Comparison of ENCODE assay signal across 14 mouse cellular contexts in genomic region chr14:48456305-48457092, GRCm38 (mm10). TPM values are rescaled to one million over a fixed set of nuclear protein-coding genes. Genes with fewer than 3 reads are reported as not detected.
DNase-seq lines count a peak whose midpoint lies in the region; ATAC-seq and TF ChIP-seq lines count a peak whose summit lies in the region.
"Had no signal": no experiment of that assay in that cellular context is flagged by ENCODE, and none has a peak within 500 bp of the region (broad histone marks: within the 10 kb centered on the region; RNA-seq: fewer than 3 reads in every experiment).

No protein-coding gene starts in this region.

- ATAC-seq in midbrain, embryonic 11.5 days (ENCODE audit: low FRiP score): peak; percentile 94
- ATAC-seq in monocyte, adult 5-6 weeks (replicated peaks; ENCODE audit: insufficient number of reproducible peaks, low FRiP score, low TSS enrichment, poor library complexity, severe bottlenecking): no peak

- H3K9me3 ChIP-seq in midbrain, embryonic 11.5 days (ENCODE audit: control insufficient read depth, low read length): no peaks in the 10 kb centered on the region
- H3K9me3 ChIP-seq: kidney, embryonic 15.5 days; liver, embryonic 13.5 days; megakaryocyte, embryonic 14.5 days had no signal

- DNase-seq in adrenal gland, adult 2 months: peak; percentile 19
- DNase-seq in adrenal gland, postnatal 10 days: no peak
- DNase-seq in embryo, embryonic 10 days (ENCODE audit: low spot score): peak; percentile 75
- DNase-seq in forelimb bud, embryonic 11.5 days (ENCODE audit: low read depth, low spot score): peak; percentile 20
- DNase-seq in midbrain, embryonic 11.5 days (ENCODE audit: low spot score, missing footprints): peak; percentile 92
- no peak for DNase-seq in lung, adult 2 months
- DNase-seq in gastrocnemius, postnatal 4 days (ENCODE audit: low spot score in 2 of 2): no peak
- DNase-seq: cerebellum, adult 8-10 months; layer of hippocampus, postnatal 36 days; liver, embryonic 13.5 days; thymus, postnatal 4 days had no signal

- peaks cover 2% of the 10 kb centered on the region; the same call in 1 of the 2 replicates for H3K36me3 ChIP-seq in midbrain, embryonic 11.5 days (ENCODE audit: control insufficient read depth, insufficient read depth, low read length)

- no peaks in the 10 kb centered on the region for H3K27me3 ChIP-seq in midbrain, embryonic 11.5 days (ENCODE audit: control insufficient read depth, insufficient read depth, low read length)
- H3K27me3 ChIP-seq: kidney, embryonic 15.5 days; liver, embryonic 13.5 days; megakaryocyte, embryonic 14.5 days had no signal

- H3K27ac ChIP-seq in midbrain, embryonic 11.5 days (ENCODE audit: low read depth, low read length): peak overlapping the region; percentile 36; the same call in 1 of the 2 replicates
- H3K27ac ChIP-seq: kidney, embryonic 15.5 days; liver, embryonic 13.5 days had no signal

- WGBS in midbrain, embryonic 11.5 days: 27% methylated on average over 12 of the region's 12 CpGs
- 86% methylated on average over 12 of the region's 12 CpGs for WGBS in lung, adult 2 months

- H3K4me3 ChIP-seq in midbrain, embryonic 11.5 days (ENCODE audit: low read depth, low read length): no peak overlapping the region
- no peak overlapping the region for H3K4me3 ChIP-seq in lung, adult 2 months (replicated peaks; ENCODE audit: extremely low read depth, low read depth, low read length)
- H3K4me3 ChIP-seq: kidney, embryonic 15.5 days; liver, embryonic 13.5 days; megakaryocyte, embryonic 14.5 days had no signal

- peaks cover 19% of the 10 kb centered on the region for H3K4me1 ChIP-seq in midbrain, embryonic 11.5 days (ENCODE audit: control insufficient read depth, insufficient read depth, low read length)
- H3K4me1 ChIP-seq in lung, adult 2 months (ENCODE audit: control insufficient read depth, insufficient read depth, low read length): peaks cover 2% of the 10 kb centered on the region; the same call in 1 of the 2 replicates

- TF ChIP-seq POLR2A in lung, adult 2 months (IDR thresholded peaks at IDR 0.05; ENCODE audit: borderline replicate concordance, extremely low read depth, low read depth, low read length): no peak

- H3K9ac ChIP-seq in midbrain, embryonic 11.5 days (ENCODE audit: low read length): no peak overlapping the region
- H3K9ac ChIP-seq: kidney, embryonic 15.5 days; liver, embryonic 13.5 days had no signal

- peak overlapping the region; percentile 30; the same call in 1 of the 2 replicates for H3K4me2 ChIP-seq in midbrain, embryonic 11.5 days
- H3K4me2 ChIP-seq: kidney, embryonic 15.5 days; liver, embryonic 13.5 days had no signal

- no peak for TF ChIP-seq CTCF in lung, adult 2 months (IDR thresholded peaks at IDR 0.05; ENCODE audit: insufficient read depth, low read length)

RNA-seq across cellular contexts. Expression of gene Tmem260, which starts 10.6 kb away (rescaled TPM):
- total RNA-seq in adrenal gland, adult 2 months (2021): 10 to 100 TPM; 28.9 to 36.3 TPM
- 40.3 and 46.2 TPM in 2 replicates for polyA plus RNA-seq in adrenal gland, adult 2 months (2012; rRNA removed)
- 10 to 100 TPM; 22.6 to 29.4 TPM for total RNA-seq in adrenal gland, postnatal 10 days (2021)
- 25.2 and 27.9 TPM in 2 replicates for polyA plus RNA-seq in midbrain, embryonic 11.5 days (2014; fragmentation: Nextera tagmentation; extraction: Ambion mirVana)
- total RNA-seq in monocyte, adult 5-6 weeks (2017): 13.1 to 22.8 TPM (median 14.4 TPM) in 3 replicates
- 15.7 and 22.0 TPM in 2 replicates for polyA plus RNA-seq in lung, adult 2 months (2012; rRNA removed)
- total RNA-seq in gastrocnemius, postnatal 4 days (2021): 10 to 100 TPM; 15.3 to 16.1 TPM

Comparison
In these comparisons a context has a peak if more than half of its experiments do, and no peak if none do; other contexts are left out.
1. DNase-seq: peak in adrenal gland, adult 2 months (single experiment), embryo, embryonic 10 days (single experiment), forelimb bud, embryonic 11.5 days (single experiment) and midbrain, embryonic 11.5 days (single experiment); none in adrenal gland, postnatal 10 days (single experiment), lung, adult 2 months (single experiment) and gastrocnemius, postnatal 4 days (0 of 2).